Mouse (Mus musculus) R1 (cell line): ENCODE results near the gene Exoc8.

Source experiments
- DNase-seq: peaks from one replicate; pipeline ENCODE4 v3.0.0-alpha.2; 2018; ENCODE audit warnings: low read depth, low spot score

The Exoc8 gene

GRCm38 (mm10) chr8:124909936-124910335 is 12.4 kb upstream of the Exoc8 start:
- no peak for DNase-seq

- no peak for DNase-seq
These were observed 8.0 kb upstream of the Exoc8 start for GRCm38 (mm10) chr8:124905482-124905881.

GRCm38 (mm10) chr8:124903198-124903597 is 5.7 kb upstream of the Exoc8 start:
- no peak for DNase-seq

DNA sequence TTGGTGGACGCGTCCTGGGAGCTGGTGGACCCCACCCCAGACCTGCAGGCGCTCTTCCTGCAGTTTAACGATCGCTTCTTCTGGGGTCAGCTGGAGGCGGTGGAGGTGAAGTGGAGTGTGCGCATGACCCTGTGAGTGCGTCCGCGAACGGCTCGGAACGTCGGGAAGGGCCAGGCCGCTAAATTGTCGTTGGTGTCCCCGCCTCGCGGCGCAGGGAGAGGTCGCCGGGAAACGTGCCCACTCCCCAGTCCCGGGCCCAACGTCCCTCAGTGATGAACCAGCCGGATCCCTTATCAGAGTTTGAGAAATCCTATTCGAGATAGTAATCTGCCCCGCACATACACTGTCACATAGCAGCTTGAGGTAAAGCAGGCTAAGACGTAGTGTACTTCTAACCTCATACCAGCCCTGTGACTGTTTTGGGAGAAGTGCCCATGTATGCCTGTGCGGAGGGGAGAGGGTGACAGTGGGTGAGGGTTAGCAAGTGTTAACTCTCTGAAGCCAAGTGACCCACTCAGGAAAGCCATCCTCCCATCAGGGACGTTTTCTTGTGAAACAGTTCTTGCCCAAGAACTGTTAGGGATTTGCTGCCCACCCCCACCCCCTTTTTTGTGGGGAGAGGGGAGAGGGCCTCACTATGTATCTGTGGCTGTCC is 873 bp upstream of the Exoc8 start:
- DNase-seq = no peak

DNA sequence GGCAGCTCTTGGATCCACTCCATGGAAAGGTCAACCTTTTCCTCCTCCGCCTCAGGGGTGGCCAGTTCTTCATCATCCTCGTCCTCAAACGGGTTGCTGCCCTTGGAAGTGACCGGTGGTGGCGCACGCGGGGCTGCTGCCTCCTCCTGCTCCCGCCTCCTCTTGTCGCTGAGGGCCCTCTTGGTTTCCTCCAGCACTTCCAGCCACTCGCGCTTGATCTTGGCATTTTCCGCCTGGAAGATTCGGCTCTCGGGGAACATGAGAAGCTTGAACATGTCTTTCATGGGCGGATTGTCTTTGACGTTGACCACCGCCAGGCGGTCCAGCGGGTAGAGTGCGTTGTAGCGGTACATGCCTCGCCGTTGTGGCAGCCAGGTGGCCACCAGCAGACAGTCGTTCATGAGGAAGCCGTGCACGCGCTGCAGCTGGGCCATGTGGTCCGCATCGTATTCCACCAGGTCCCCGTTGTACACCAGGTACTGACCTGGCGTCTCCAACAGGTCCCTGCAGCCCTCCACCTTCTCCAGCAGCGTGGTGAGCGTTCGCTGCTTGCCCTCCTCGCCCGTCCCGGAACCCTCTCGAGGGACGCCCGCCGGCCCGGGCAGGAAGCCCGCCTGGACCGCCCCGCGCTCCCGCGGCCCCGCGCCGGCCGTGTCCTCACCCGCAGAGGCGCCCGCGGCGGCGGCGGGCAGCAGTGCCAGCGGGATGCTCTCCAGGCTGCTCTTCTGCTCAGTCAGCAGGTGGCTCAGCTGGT is 696 bp downstream of the Exoc8 start:
- DNase-seq = peak; percentile 44

DNA sequence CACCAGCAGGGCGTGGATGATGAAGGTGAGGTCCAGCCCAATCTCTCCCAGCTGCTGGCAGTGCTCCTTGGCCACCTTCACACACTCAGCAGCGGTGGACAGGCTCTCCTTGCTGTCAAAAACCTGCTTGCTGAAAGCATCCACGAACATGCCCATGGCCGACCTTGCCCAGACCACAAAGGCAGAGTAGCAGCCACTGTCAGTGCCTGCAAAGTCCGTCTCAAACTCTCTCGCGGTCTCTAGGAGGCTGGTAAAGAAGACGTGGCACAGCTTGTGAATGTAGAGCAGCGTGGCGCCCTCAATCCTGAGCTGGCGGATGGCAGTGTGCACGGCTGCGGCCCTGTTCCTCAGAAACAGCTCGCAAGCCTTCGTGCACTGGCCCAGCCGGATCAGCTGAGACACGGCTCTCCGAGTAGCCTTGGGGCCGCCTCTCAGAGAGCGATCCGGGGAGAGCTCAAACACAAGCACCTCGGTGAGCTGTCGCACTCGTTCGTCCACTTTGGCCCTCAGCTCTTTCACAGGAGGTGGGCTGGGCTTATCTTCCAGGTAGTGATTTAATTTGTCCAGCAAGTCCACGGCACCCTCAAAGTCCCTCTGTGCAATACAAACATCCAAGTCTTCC is 1.4 kb downstream of the Exoc8 start:
- DNase-seq = no peak

DNA sequence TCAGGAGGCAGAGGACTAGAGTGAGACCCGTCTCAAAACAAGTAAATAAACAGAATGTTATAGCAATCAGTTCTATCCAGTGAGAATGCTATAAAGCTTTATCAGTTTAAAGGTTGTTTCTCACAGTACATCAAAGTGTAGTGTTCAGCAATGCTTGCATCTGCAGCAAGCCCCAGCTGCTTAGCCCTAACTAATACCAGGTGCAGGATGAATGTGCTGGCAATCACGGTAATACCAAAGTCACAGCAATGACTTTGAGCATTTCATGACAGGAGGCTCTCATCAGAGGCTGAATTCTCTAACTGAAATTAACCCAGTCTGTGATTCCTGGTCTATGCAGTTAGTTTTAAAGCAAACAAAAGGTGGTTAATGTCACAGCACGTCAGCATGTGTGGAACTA is 4.9 kb downstream of the Exoc8 start:
- no peak for DNase-seq

- peak; percentile 56 for DNase-seq
These were observed 9.1 kb downstream of the Exoc8 start for GRCm38 (mm10) chr8:124888385-124888784.

- DNase-seq = no peak
These were observed 18.5 kb downstream of the Exoc8 start for GRCm38 (mm10) chr8:124878946-124879526.

DNA sequence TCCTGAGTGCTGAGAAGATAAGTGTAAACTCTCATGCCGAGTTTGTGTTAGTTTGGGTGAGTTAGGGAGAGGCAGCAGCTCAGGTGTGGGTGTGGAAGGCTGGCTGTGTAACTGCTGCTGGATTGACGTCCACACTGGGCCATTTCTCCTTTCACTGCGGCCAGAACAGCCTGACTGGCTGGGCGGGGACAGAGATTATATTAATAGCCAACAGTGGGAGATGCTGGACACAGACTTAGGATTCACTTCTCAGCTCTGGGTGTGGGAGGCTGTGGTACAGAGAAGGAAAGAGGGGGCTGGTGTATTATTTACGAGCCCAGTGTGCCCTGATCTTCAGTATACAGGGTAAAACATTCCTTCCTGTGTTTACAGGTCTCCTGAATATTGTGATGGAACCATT is 19.4 kb downstream of the Exoc8 start:
- no peak for DNase-seq

GRCm38 (mm10) chr8:124872690-124873089 is 24.8 kb downstream of the Exoc8 start:
- DNase-seq = no peak

DNA sequence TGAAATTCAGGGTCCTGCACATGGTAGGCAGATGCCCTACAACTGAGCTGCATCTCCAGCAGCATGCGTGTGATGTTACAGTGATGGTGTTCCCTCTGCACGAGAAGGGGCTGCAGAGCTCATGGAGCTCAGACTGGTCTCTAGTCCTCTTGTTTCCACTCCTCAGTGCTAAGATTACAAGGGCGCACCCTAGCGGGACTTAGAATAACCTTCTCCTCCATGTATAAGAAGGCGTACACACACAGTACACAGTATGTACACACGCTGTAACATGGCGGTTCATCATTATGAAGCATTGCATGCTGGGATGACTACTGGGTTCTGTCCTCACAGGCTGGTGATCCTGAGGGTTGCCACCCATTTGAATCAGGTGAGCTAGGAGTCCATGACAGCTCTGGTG is 25.4 kb downstream of the Exoc8 start:
- peak; percentile 85 for DNase-seq

DNA sequence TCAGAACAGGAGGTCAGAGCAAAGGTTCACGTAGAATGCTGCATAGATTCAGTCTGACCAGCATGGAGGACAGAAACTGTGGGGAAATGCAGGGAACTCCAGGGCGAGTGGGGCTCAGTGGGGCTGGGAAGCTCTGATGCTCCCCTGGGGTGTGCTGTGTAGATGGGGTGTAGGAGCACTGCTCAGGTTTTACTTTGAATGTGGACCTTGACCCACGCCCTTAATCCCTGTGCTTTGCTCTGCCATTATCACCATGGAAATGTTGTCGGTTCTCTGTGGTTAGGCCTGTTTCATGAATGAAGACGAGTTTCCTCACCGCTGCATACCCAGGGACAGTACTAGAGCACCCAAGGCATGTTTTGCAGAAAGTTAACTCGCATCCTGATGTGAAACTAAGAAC is 26.0 kb downstream of the Exoc8 start:
- DNase-seq = no peak

DNA sequence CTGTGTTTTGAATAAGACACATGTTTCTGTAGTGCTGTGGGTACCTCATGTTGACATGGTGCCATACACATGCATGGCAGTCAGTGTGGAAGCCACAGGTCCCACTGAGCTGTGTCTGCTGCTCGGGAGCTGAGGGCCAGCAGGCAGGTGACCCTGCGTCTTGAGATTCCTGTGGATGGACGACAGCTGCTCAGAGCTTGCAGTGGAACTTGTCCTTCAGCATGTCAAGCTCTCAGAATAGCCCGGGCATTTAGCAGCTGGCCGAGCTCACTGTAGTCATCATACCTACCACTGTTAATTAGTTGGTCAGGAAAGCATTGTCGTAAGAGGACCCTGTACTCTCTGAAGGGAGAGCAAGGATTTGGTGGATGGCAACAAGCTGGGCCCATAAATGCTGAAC is 27.8 kb downstream of the Exoc8 start:
- no peak for DNase-seq

DNA sequence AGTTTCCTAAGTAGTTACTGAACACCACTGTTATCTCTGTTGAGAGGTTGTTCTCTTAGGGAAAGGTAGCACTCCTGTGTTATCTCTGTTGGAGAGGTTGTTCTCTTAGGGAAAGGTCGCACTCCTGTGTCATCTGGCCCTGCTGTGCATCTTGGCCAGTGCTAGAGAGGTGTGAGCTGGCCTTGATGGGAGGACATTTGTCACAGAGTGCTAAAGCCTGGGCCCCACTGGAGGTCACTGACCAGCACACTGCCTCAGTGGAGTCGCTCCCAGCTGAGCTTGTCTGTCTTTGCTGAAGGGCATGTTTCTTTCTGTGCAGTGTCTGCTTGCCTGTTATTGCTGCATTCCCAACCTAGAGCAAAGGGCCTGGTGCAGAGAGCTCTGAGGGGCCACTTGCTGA is 30.4 kb downstream of the Exoc8 start:
- no peak for DNase-seq

DNA sequence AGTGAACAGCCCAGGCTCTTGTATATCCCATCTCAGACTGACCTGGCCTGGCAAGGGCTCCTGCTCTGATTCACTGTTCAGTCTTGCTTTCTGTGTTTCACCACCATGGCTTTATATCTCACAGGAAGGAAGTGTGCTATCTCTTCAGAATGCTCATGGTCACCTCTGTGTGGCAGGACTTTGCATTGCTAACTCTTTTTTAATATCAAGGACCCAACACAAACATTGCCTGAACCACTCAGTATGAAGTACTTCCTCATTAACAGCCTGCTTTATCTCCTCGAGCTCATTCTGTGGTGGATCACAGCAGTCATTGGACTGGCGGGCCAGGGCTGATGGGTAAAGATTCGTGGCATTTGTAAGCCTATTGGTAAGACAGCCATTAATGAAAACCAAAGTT is 30.8 kb downstream of the Exoc8 start:
- DNase-seq = no peak

- DNase-seq = no peak
These were observed 33.8 kb downstream of the Exoc8 start for GRCm38 (mm10) chr8:124863729-124864128.

GRCm38 (mm10) chr8:124863163-124863677 is 34.3 kb downstream of the Exoc8 start:
- no peak for DNase-seq

- peak; percentile 89 for DNase-seq
These were observed 35.0 kb downstream of the Exoc8 start, which contains the start of the genes Gnpat and 2810004N23Rik for GRCm38 (mm10) chr8:124862321-124863162. Gene Gnpat (plus strand): TSS chr8:124863033. Gene 2810004N23Rik (minus strand): TSS chr8:124863120.

DNA sequence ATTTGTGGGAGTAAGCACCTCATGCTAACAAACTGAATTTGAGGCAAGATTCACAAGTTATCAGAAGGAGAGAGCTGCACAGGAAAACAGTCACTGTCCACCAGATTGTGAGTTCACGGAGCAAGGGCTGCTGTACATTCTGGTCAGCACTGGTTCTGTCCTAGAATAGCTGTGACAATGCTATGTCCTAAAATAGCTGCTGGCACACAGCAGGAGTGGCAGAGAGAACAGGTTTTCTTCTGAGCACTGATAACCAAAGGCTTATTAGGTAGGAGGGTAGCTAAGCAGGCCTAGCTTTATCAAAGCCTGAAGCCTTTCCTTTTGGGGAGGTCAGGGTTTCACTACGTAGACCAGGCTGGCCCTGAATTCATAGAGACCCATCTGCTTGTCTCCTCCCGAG is 37.3 kb downstream of the Exoc8 start:
- DNase-seq = no peak

GRCm38 (mm10) chr8:124859466-124859865 is 38.0 kb downstream of the Exoc8 start:
- DNase-seq = peak; percentile 76
